Mouse (Mus musculus): Measurements from ENCODE around the gene Nkx2-3. TPM values are rescaled to one million over a fixed set of nuclear protein-coding genes. Genes with fewer than 3 reads are reported as not detected.

Nkx2-3 gene
- polyA plus RNA-seq, 1 experiment, result not detected

DNA sequence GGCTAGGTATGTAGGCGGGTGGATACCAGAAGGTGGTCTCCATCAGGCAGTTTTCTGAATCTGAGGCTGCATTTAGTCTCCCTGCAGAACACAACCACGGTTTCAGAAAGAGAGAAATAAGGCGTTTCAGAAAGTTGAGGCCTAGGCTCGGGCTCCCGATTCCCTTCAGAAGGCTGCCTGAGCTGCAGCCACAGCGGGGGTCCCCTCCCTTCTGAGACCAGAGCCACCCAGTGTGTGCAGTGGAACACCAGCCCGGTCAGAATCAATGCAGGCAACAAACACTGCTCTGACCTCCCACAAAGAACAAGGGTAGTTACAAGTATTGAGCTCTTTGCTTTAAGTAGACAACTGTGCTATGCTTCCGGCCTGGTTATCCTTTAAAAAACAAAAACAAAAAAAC lies 1.0 kb upstream of the Nkx2-3 start:
- no peak for DNase-seq
- H3K4me1 ChIP-seq (ENCODE audit: control insufficient read depth, insufficient read depth, low read length), result peaks cover 6% of the 10 kb centered on the region
- 42% methylated on average over 8 of the region's 8 CpGs for WGBS
- no peak overlapping the region for H3K4me3 ChIP-seq (replicated peaks; ENCODE audit: extremely low read depth, low read depth, low read length)
- no peak for TF ChIP-seq POLR2A (IDR thresholded peaks at IDR 0.05; ENCODE audit: borderline replicate concordance, extremely low read depth, low read depth, low read length)
- TF ChIP-seq CTCF (IDR thresholded peaks at IDR 0.05; ENCODE audit: insufficient read depth, low read length), result no peak

DNA sequence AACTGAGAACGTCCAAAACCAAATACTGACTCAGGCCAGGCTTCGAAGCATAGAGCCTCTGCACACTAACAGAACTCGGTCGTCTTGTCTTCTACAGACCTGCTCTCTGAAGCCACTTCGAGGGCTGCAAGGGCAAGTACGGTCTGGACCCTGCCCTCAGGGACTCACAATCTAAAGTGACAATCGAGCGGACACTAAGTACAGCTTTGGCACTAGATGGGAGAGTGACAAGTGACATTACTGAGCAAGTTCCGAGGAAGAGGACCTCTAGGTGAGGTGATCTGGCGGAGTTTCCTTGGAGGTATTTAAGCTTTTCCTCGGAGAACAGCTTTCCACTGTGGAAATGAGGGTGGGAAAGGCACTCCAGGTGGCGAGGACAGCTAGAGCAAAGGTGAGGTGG lies 564 bp upstream of the Nkx2-3 start:
- TF ChIP-seq CTCF (IDR thresholded peaks at IDR 0.05; ENCODE audit: insufficient read depth, low read length), result no peak
- TF ChIP-seq POLR2A (IDR thresholded peaks at IDR 0.05; ENCODE audit: borderline replicate concordance, extremely low read depth, low read depth, low read length), result no peak
- WGBS, result 35% methylated on average over 12 of the region's 12 CpGs

GRCm38 (mm10) chr19:43612501-43612971 lies 411 bp downstream of the Nkx2-3 start:
- peaks cover 6% of the 10 kb centered on the region for H3K4me1 ChIP-seq (ENCODE audit: control insufficient read depth, insufficient read depth, low read length)
- no peak for TF ChIP-seq POLR2A (IDR thresholded peaks at IDR 0.05; ENCODE audit: borderline replicate concordance, extremely low read depth, low read depth, low read length)
- no peak for TF ChIP-seq CTCF (IDR thresholded peaks at IDR 0.05; ENCODE audit: insufficient read depth, low read length)
- peak; percentile 22 for DNase-seq
- H3K4me3 ChIP-seq (replicated peaks; ENCODE audit: extremely low read depth, low read depth, low read length), result no peak overlapping the region
- WGBS, result 4% methylated on average over 23 of the region's 23 CpGs

More for the DNA sequence above, 564 bp upstream of the Nkx2-3 start:
- DNase-seq, result no peak
- no peak overlapping the region for H3K4me3 ChIP-seq (replicated peaks; ENCODE audit: extremely low read depth, low read depth, low read length)
- peaks cover 6% of the 10 kb centered on the region for H3K4me1 ChIP-seq (ENCODE audit: control insufficient read depth, insufficient read depth, low read length)

- 10% methylated on average over 26 of the region's 26 CpGs for WGBS
- Histone ChIP-seq H3K4me3 (replicated peaks; ENCODE audit: extremely low read depth, low read depth, low read length) (no peak overlapping the region), H3K4me1 (ENCODE audit: control insufficient read depth, insufficient read depth, low read length) (peaks cover 6% of the 10 kb centered on the region)
- TF ChIP-seq CTCF (IDR thresholded peaks at IDR 0.05; ENCODE audit: insufficient read depth, low read length) (no peak), POLR2A (IDR thresholded peaks at IDR 0.05; ENCODE audit: borderline replicate concordance, extremely low read depth, low read depth, low read length) (no peak)
- no peak for DNase-seq
These were observed 1.4 kb downstream of the Nkx2-3 start for GRCm38 (mm10) chr19:43613293-43614130.

- DNase-seq, result peak; percentile 25
- 1% methylated on average over 92 of the region's 92 CpGs for WGBS
- Histone ChIP-seq H3K4me3 (replicated peaks; ENCODE audit: extremely low read depth, low read depth, low read length) (no peak overlapping the region), H3K4me1 (ENCODE audit: control insufficient read depth, insufficient read depth, low read length) (peaks cover 6% of the 10 kb centered on the region)
- no peak for TF ChIP-seq POLR2A (IDR thresholded peaks at IDR 0.05; ENCODE audit: borderline replicate concordance, extremely low read depth, low read depth, low read length)
- no peak for TF ChIP-seq CTCF (IDR thresholded peaks at IDR 0.05; ENCODE audit: insufficient read depth, low read length)
These were observed 2.4 kb downstream of the Nkx2-3 start for GRCm38 (mm10) chr19:43614341-43615073.

DNA sequence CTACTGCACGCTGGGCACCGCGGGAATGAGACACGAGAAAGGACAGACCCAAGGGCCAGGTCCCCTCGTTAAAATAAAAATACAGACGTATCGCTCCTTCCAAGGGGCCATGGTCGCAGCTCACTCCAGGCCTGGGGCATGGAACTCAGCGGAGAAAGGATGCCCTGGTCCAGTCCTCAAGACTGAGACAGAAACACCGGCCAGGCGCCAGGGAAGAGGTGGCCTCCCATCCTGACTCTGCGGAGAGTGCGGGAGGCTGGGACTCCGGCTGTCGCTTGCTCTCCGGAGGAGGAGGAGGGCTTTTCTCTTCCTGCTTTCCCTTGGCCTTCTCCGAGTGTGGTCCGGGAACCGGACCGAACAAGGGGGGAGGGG lies 2.9 kb downstream of the Nkx2-3 start:
- Histone ChIP-seq H3K4me3 (replicated peaks; ENCODE audit: extremely low read depth, low read depth, low read length) (no peak overlapping the region), H3K4me1 (ENCODE audit: control insufficient read depth, insufficient read depth, low read length) (peaks cover 6% of the 10 kb centered on the region)
- no peak for DNase-seq
- WGBS, result 2% methylated on average over 20 of the region's 20 CpGs
- TF ChIP-seq CTCF (IDR thresholded peaks at IDR 0.05; ENCODE audit: insufficient read depth, low read length) (no peak), POLR2A (IDR thresholded peaks at IDR 0.05; ENCODE audit: borderline replicate concordance, extremely low read depth, low read depth, low read length) (no peak)

DNA sequence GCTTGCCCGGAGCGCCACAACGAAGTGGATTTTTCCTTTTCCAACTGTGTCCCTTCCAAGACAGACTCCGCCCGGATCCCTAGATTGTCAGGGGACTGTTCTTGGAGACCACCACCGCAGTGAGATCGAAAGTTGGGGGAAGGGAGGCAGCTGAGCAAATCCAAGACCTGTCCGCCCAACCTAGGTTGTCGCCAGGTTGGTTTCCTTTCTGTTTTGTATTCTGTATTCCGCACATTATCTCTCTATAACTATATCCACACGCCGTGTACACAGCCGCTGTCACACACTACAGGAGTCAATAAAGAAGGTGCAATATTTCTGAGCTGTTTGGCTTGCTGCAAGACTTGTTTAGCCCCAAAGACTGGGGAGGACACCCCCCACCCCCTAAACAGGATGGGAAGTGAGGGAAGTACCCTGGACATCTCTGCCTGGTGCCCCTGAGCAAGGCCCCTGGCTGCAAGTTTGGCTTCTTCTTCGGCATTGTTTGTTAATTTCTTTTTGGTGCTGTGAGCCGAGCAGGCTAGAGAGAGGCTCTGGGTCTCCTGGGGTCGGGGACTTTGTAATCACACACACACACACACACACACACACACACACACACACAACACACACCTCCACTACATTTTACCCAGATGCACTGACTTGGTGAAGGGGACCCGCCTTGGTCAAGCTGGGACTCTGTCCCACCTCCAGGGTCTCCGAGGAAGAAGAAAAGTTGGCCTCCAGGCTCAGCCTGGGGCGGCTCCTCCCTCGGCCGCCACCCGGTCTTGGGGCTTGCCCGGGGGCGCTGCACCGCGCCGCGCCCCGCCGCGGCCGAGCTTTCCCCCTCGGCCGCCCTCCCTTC lies 3.7 kb downstream of the Nkx2-3 start:
- H3K4me1 ChIP-seq (ENCODE audit: control insufficient read depth, insufficient read depth, low read length), result peaks cover 6% of the 10 kb centered on the region
- H3K4me3 ChIP-seq (replicated peaks; ENCODE audit: extremely low read depth, low read depth, low read length), result no peak overlapping the region
- TF ChIP-seq CTCF (IDR thresholded peaks at IDR 0.05; ENCODE audit: insufficient read depth, low read length), result no peak
- no peak for TF ChIP-seq POLR2A (IDR thresholded peaks at IDR 0.05; ENCODE audit: borderline replicate concordance, extremely low read depth, low read depth, low read length)
- DNase-seq, result peak; percentile 15
- WGBS, result 4% methylated on average over 31 of the region's 34 CpGs

DNA sequence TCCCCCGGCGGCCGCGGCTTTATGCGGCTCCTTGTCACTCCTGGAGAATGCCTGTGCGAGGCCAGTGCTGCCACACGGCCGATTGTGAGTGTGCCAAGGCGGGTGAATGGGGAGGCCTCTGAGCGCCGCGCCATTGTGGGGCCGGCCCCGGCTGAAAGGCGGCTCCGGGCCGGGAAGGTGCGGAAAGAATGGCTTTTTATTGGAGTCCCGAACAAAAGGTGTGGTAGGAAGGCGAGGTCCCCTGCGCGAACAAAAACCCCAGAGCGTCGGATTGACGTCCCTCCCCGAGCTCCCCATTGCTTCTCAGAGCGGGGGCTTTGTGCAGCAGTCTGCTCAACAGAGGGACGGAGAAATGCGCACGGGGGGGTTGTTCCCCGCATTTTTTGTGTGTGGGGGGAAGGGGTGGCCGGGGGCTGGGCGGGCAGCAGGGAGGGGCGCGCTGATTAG lies 4.3 kb downstream of the Nkx2-3 start:
- WGBS, result 2% methylated on average over 34 of the region's 35 CpGs
- TF ChIP-seq POLR2A (IDR thresholded peaks at IDR 0.05; ENCODE audit: borderline replicate concordance, extremely low read depth, low read depth, low read length), result no peak
- TF ChIP-seq CTCF (IDR thresholded peaks at IDR 0.05; ENCODE audit: insufficient read depth, low read length), result no peak
- peak; percentile 15 for DNase-seq
- Histone ChIP-seq H3K4me3 (replicated peaks; ENCODE audit: extremely low read depth, low read depth, low read length) (no peak overlapping the region), H3K4me1 (ENCODE audit: control insufficient read depth, insufficient read depth, low read length) (peaks cover 6% of the 10 kb centered on the region)

DNA sequence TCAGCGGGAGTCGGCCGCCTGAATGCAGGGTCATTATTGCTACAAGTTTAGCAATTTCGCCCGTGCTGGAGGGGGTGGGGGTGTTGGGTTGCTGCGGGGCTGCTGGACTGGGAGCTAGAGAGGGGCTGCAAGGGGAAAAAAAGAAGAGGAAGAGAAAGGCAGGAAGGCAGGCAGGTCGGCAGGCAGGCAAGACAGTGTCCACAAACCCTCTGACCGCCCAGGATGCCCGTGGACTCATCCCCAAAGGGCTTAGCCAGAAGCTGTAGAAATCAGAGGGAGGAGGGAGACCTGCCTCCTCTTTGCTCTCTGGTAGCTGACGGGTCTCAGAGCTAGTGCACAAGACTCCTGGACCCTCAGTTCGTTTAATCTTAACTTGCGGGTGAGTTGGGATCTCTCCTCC lies 4.8 kb downstream of the Nkx2-3 start:
- no peak for DNase-seq
- Histone ChIP-seq H3K4me1 (ENCODE audit: control insufficient read depth, insufficient read depth, low read length) (peaks cover 6% of the 10 kb centered on the region), H3K4me3 (replicated peaks; ENCODE audit: extremely low read depth, low read depth, low read length) (no peak overlapping the region)
- 7% methylated on average over 12 of the region's 12 CpGs for WGBS
- no peak for TF ChIP-seq CTCF (IDR thresholded peaks at IDR 0.05; ENCODE audit: insufficient read depth, low read length)
- no peak for TF ChIP-seq POLR2A (IDR thresholded peaks at IDR 0.05; ENCODE audit: borderline replicate concordance, extremely low read depth, low read depth, low read length)

Measured in lung, adult 2 months (tissue).